Mouse (Mus musculus) heart, postnatal 10 days (tissue): ENCODE measurements around the gene Hoxb3. TPM values are rescaled to one million over a fixed set of nuclear protein-coding genes. Genes with fewer than 3 reads are reported as not detected.
A peak's percentile ranks its signal among the peaks of the same experiment; 100 is the strongest.

Experiments
- DNase-seq, 2 experiments: peaks; one replicate each; pipeline ENCODE4 v3.0.0; 2021
- intact Hi-C: fragments of 180-260 bp; cut with DNase I; formaldehyde crosslinking; loops from one replicate; pipeline ENCODE4 v1.15.1; 2025
- total RNA-seq, 2 experiments: library from RNA; stranded (reverse); gene quantifications; 2 replicates each; pipeline ENCODE4 v1.2.3; 2021

Gene Hoxb3
- total RNA-seq, 2 experiments from 2014 or later, result 1.1 TPM

DNA sequence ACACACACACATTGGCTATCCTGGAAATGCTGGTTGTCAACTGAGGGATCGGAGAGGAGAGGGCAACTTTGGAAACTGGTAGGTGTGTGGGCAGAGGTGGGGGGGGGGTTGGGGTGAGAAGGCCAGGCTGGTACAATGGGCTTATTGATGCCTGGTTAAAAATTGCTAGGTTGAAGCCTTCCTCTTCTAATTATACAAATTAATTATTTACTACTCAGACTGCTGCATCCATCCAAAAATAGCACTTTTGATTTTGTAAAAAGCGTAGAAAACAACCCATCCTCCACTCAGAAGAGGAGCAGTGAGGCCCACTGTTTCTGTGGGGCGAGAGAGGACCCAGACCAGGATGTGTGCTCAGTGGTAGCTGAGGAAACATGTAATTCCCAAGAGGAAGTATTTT is 11.9 kb downstream of the Hoxb3 start:
- intact Hi-C loops, result no loop called here
- no peak for DNase-seq

DNA sequence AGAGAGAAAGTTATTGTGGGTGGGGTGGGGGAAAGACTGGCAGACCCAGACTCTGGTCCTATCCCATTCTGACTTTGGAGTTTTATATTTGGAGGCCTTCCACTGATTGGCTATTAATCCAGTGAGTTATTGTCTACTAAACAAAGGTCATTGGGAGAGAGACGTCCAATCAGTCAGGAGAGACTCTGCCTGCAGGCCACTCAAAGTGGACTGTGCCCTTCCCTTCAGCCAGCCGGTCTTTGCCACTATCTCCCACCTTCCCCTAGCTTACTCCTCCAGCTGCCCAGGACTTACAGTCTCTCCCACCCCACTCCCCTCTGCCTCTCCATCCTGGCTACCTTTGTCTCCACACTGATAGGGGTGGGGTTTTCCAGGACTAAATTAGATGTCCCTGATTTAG is 13.5 kb downstream of the Hoxb3 start:
- no peak for DNase-seq

DNA sequence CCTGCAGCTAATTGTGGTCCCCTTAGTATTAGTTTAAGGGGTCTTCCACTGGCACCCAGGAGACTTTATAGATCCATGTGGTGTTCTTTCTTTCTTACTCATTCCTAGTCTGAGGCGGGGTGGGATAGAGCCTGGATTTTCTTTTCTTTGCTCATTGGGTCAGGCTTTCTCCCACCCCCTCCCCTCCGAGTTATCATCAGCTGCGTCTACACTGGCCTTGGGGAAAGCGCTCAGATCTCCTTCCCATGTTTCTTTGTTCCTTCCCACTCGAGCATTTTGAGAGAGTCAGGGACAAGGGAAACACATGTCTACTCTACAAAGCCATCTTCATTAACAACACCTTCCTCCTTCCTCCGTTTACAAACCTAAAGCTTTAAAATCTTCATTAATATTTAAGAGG is 13.9 kb downstream of the Hoxb3 start:
- intact Hi-C loops, result no loop called here
- DNase-seq, result no peak

More for the DNA sequence above, 13.5 kb downstream of the Hoxb3 start:
- intact Hi-C loops, result no loop called here

DNA sequence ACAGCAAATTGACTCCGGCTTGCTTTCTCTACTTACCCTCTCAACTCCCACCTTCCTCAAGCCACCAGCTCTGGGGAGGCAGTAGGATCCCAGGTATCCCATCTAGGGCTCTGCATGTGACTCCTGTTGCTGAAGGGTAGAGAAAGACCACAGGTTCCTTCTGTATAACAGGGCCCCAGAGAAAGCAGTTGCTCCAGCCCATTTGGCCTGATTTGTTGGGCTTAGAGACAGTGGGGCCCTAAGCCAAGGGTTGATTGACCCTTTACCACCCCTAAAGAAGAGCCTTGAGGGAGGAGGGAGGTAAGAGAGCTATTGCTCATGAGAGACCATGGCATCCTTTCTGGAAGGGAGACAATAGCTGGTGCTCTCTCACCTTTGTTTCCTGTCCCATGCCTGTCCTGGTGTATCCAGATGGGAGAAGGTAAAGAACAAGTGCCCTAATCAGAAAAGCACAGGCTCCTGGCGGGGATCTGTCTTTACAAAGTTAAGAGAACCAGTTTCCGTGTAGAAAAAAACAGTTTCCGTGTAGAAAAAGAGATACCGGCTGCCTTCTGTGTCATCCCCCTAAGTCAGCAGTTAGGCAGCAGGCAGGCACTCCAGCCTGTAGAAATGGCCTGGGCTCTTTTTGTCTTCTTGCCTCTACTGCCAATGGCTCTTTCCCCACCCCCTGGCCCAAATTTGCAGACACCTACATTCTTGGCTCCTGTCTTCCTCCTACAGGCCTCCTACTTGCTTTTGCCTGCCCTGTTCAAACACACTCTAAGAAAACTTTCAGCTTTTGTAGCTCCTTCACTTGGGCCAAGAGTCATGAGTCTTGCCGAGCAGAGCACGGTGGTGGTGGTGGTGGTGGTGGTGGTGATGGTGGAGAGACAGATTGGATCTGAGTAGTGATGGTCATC is 16.1 kb downstream of the Hoxb3 start:
- intact Hi-C loops, result no loop called here
- DNase-seq, result no peak

DNA sequence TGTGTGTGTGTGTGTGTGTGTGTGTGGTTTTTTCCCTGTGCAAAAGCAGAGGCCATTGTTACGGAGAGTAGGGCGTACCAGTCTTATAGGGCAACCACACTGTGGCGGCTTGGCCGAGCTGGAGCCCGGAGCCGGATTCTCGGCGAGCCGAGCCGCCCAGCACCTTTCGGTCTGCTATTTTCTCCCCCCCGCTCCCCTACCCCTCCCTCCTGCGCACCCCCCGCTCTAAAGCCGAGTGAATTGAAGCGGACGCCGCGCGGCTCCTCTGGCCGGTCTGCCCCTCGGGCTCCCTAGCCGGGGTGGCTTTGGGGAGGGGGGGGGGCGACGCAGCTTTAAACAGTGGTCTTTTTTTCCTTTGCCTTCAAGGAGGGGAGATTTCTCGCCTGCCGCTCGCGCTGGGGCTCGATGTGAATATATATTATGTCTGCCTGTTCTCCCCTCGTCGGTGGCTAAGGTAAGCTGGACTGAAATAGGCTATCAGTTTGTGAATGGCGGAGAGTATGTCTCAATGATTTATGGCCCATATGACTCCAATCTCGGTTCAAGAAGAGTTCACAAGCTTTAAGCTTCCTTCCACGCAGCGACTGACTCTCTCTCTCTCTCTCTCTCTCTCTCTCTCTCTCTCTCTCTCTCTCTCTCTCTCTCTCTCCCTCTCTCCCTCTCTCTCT is 17.7 kb downstream of the Hoxb3 start:
- intact Hi-C loops, result no loop called here
- DNase-seq, result no peak

DNA sequence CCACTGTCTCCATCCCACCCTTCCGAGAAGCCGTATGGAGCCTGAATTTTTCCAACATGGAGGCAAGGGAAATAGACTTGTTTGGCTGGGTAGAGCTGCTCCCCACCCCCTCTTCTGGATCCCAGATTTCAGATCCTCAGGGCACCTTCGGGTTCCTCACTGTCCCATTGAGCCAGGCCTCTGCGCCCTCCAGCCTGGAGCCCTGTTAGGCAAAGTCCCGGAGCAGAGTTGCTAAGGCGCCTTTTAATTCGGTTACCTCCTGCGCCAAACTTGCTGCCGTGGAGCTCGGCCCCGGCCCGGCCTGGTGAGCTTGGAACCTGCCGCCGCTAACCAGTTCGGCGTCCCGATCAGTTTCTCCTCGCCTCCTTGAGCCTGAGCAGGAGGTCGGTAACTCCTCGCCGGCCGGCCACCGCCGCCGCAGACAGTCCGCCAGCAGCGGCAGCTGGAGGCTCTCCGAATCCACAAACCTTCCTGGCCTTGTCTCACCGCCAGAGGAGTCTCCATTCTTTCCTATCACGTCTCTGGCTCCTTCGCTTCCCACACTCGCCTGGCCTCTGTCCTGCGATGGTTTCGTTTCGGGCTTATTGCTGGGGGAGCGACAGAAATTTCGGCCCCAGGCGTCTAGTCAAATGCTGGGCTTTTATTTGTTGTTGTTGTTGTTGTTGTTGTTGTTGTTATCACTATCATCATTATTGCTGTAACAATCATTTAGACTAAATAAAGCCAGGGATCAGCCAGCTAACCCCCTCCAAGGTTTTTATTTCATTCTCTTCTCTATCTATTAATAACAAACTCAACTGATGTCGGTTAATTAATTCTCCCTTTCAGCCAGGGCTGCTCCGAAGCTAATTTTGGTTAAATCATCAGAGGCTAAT is 18.8 kb downstream of the Hoxb3 start:
- peak; percentile 59 to 61 for DNase-seq
- intact Hi-C loops, result no loop called here

DNA sequence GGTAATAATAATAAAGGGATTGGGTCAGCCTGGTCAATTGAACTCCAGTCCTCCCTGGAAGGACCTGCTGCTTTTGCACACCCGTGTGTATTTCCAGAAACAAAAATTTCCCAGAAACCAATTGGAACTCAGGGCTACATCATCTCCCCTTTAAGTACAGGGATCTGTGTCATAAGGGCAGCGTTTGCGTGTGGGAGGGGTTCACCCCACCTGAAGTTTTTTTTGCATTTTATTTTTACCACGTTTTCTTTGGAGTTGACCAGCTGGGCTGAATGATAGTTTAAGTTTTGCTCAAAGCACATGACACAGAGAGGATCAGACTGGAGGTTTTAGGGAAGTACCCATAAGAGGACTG is 19.4 kb downstream of the Hoxb3 start:
- intact Hi-C loops, result no loop called here
- DNase-seq, result no peak

DNA sequence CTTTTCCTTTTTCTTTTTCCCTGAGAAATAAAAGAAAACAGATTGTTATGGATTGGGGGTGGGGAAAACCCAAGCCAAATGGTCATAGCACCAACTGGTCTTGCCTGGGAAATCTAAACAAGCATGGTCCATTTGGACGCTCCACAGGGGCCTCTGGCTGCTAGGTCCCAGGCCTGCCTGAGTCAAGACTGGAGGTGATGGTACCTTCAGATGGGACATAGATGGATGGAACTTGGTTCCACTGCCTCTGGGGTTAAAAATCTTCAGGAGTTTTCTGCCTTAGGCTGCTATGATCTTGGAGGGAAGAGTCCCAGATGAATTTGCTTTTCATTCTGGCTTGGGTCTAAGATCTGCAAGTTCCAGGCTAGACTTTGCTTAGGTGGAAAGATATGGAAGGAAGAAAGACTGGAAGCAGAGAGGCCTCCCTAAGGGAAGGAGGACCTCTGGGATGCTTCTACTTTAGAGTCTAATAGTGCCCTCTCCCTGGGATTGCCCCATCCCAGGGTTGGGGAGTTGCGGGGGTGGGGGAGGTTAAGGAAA is 20.1 kb downstream of the Hoxb3 start:
- DNase-seq, result no peak
- intact Hi-C loops, result no loop called here

DNA sequence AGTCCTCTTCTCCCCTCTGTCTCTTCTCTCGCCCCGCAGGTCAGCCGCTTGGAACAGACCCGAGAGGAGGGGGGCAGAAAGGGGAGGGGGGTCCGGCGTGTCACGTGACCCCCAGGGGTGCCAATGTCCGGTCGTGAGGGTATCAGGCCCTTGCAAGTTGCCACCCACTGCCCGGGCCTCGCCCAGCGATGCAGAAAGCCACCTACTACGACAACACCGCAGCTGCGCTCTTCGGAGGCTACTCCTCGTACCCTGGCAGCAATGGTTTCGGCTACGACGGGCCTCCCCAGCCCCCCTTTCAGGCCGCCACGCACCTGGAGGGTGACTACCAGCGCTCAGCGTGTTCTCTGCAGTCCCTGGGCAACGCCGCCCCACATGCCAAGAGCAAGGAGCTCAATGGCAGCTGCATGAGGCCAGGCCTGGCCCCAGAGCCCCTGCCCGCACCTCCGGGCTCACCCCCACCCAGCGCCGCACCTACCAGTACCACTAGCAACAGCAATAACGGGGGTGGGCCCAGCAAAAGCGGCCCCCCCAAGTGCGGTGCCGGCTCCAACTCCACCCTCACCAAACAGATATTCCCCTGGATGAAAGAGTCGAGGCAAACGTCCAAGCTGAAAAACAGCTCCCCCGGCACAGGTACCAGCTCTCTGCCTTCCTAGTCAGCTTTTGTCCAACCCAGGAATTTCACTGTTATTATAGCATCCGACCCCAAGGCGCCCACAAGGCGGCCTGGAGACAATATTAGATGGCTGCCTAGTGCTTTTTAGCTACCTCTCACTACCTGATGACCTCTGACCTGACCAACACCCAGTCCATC is 21.1 kb downstream of the Hoxb3 start:
- DNase-seq, result no peak
- intact Hi-C loops, result no loop called here

DNA sequence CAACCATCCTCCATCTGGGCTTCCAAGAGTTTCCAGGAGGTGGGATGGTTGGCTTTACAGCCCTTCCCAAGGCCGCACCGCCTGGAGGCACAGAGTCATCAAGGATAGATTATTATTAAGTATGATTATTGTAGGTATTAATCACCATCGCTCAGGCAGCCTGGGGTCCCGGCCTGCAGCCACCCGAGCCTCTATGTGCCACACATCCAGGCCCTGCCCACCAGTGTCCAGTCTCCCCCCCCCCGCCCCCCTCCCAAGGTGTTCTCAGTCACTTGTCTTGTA is 21.7 kb downstream of the Hoxb3 start:
- no peak for DNase-seq
- intact Hi-C loops, result no loop called here

DNA sequence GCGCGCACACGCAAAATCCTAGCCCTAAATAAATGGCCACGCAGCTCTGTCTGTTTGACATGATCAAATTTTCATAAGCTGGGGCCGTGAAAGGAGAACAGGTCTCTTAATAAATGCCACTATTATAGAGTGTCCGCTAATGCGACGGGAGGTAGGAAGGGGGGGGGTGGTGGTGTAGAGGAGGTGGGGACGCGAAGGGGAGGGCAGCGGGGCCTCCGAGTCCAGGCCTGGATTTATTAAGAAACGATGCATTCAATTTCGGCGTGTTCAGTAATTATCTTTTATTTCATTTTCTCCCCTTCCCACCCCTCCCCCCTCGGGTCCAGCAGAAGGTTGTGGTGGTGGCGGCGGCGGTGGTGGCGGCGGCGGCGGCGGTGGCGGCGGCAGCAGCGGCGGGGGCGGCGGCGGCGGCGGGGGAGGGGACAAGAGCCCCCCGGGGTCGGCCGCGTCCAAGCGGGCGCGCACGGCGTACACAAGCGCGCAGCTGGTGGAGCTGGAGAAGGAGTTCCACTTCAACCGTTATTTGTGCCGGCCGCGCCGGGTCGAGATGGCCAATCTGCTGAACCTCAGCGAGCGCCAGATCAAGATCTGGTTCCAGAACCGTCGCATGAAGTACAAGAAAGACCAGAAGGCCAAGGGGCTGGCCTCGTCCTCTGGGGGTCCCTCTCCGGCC is 22.2 kb downstream of the Hoxb3 start:
- intact Hi-C loops, result no loop called here
- no peak for DNase-seq

DNA sequence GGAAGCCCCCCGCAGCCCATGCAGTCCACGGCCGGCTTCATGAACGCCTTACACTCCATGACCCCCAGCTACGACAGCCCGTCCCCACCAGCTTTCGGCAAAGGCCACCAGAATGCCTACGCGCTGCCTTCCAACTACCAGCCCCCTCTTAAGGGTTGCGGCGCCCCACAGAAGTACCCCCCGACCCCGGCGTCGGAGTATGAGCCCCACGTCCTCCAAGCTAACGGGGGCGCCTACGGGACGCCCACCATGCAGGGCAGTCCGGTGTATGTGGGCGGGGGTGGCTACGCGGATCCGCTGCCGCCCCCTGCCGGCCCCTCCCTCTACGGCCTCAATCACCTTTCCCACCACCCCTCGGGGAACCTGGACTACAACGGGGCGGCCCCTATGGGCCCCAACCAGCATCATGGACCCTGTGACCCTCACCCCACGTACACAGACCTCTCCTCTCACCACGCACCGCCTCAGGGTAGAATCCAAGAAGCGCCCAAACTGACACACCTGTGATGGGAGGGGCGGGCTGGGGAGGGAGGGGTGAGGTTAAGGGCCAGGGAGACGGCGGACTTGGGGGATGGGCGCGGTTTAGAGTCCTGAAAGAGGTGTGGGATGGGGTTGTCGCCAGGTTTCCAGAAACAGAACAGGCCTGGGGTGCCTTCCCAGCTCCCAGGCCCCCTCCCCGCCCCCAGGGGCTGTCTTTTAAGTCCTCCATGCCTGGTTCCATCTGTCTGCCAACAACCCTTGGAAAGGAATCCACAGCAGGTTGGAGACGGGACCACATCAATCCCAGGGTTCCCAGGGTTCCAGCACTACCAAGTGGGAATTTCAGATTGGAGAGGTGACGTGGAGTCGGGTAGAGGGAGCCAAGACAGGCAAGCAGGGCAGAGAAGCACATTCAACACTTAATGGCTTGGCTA is 23.0 kb downstream of the Hoxb3 start:
- DNase-seq, result no peak
- intact Hi-C loops, result no loop called here

DNA sequence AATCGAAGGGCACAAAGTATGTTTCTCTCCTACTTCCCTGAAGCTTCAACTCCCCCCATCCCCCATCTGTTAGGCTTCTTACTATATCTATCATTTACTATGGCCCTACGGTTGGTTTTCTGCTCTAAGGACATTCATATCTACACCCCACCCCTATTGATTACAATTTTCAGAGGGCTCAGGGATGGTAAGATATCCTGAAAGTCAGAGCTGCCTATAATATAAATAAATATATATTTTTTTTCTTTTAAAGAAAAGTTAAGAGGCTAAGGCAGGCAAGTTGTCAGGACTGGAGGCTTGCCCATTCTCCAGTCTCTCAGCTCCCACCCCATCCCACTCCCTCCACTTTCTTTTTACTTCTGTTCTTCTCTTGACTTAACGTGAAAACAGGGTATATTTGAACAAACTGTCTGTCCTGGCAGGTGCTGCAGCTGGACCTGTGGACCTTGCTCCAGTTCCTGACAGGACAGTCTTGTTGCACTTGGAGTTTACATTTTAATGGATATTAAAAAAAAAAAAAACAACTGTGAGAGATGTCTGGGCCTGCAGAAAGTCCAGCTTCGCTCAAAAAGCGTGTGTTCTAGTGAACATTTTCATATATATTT is 23.9 kb downstream of the Hoxb3 start:
- intact Hi-C loops, result no loop called here
- no peak for DNase-seq

DNA sequence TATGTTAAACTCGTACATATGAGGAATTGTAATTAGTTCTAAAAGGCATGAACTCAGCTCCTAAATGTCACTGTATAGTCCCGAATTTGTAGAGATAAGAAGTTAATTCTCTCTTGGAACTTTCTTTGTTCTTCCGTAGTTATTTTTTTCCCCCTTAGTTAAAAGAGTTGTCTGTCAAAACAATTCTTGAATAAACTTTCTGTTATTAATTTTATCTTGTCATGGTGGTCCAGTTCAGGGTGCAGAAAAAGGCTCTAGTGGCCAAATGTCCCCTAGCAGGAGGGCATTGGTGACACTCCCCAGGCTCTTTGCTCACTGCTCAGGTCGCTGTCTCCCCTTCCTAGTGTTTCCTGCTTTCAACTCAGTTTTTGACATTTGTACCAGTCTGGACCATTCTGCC is 24.6 kb downstream of the Hoxb3 start:
- intact Hi-C loops, result no loop called here
- DNase-seq, result no peak

DNA sequence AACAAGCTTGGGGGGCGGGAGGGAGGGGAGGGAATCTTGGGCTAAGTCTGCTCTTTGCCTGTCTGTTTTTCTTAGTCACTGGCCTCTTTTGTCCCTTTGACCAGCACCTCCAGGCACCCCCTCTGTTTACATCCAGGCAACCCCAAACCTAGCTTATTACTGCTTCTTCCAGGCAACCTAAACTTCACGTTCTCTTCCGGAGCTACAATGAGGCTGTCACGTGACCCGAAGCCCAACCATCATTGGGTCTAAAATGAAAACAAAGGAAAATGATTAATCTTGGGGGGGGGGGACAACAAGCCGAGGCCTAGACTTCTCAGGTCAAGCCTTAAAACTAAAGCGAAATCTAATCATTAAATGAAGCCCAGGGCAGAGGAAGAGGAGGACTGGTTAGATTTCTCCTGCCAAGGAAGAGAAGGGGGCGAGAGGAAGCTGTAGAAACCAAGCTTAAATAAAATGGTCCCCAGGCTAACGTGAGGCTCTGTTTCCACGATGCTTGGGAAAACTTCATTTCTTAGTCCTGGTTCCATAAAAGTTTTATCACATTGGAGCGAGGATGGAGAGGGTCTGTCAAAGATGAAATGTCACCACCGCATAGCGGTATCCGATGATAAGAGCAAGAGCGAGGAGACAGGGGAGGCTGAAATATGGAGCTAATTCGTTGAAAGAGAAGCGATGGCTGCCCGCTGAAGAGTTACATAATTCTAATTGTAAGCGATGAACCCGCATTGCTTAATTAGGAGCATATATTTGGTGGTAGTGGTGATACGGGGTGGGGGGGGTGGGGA is 25.2 kb downstream of the Hoxb3 start:
- DNase-seq, result no peak
- intact Hi-C loops, result no loop called here

DNA sequence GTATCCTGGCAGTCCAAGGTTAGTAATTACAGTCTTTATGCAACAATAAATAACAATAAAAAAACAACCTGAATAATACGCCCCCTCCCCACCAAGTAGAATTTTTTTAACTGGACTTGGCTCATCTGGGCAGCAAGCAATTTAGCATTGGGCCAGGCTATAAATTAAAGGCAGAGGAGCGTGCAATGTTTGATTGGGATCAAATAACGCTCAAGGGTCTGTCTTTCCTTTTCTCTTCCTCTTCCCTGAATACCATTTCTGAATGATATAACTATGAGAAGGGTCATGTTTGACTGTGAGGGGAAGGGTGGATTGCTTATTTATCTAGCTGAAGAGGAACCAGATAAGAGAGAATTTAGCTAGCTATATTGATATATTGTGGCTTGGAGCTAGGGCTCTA is 25.9 kb downstream of the Hoxb3 start:
- intact Hi-C loops, result no loop called here
- no peak for DNase-seq

DNA sequence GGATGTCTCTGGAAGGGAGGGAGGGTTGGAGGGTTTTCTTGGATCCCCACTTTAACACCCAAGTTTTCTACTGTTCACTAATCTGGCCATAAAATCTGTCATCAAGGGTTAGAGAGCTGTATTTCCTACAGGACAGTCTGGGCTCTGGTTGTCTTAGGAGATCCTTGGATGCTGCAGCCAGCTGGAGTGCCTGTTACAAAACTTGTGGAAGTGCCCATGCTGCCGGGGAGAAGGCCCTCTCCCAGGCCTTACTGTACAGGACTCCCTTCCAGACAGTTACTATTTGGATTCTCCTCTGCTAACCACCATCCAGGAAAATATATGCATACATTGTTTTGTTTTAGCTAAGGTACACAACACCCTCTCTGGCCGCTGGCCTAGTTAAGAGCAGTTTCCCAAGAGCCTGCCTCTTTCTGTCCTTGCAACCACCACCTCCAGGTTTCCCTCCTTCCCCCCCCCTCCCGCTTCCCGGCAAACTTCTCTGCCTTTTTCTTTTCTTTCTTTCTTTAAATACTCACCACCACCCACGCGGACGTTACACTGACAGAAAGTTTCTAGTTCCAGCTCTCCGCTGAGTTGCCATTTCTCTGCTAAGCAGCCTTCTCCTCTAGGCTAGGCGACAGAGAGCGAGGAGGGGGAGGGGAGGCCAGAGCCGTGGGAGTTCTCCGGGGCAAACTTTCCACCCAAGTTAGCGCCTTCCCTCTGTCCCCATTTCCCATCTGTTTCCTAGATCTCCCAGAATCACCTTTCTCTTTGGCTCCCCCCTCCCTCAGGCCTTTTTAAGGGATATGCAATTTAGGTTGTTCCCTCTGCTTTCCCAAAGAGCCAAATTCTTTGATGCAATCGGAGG is 26.6 kb downstream of the Hoxb3 start:
- no peak for DNase-seq
- intact Hi-C loops, result loop anchor here (5.0 to 10.0 kb wide), 2 partner anchors 58 to 165 kb away; no protein-coding TSS in a partner anchor
